Mouse (Mus musculus) kidney, postnatal 36 days (tissue): ENCODE measurements around the gene B830017H08Rik.

Source experiments
- DNase-seq, 2 experiments: peaks; one replicate each; pipeline ENCODE4 v3.0.0; 2021 to 2022; ENCODE audit warnings: mixed read lengths in 2 of 2

B830017H08Rik gene

DNA sequence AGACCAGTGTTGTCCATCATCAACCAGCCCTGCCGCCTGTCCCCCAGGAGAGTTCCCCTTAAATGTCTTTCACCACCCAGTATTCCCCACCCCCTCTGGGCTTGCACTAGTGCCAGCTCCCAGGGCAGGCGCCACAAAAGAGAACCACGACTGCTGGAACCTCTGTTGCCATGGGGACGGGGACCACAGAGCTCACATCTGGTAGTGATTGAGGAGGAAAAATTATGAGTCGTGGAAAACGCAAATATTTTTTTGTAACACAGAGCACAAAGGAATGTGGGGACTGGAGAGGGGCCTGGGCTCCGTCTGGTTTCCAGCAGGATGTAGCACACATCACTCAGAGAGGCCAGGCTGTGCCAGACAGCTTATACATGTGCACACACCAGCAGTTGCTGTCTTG lies 23.2 kb upstream of the B830017H08Rik start:
- DNase-seq = no peak

DNA sequence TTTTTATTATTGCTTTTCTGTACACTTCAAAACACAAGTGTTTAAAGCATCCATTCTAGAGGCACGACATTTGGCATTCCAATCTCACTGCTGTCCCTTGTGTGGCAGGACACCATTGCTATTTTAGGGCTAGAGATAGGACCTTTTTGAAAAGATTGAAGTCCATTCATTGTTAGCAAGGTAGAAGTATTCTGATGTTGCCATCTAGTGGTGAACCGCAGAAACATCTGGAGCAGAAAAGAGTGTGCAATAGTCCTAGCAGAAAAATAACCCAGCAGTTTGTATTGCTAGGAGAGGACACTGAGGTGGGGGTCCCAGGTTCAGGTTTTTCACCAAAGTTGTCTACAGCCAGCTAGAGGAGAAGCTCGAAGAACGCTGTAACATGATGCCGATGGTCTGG lies 20.8 kb upstream of the B830017H08Rik start:
- peak; percentile 48 to 54 for DNase-seq

GRCm38 (mm10) chr16:17813173-17813572 lies 19.7 kb upstream of the B830017H08Rik start:
- DNase-seq = no peak

GRCm38 (mm10) chr16:17815411-17816402 lies 17.2 kb upstream of the B830017H08Rik start:
- DNase-seq = peak; percentile 62 to 82

GRCm38 (mm10) chr16:17816528-17816927 lies 16.4 kb upstream of the B830017H08Rik start:
- DNase-seq = no peak

DNA sequence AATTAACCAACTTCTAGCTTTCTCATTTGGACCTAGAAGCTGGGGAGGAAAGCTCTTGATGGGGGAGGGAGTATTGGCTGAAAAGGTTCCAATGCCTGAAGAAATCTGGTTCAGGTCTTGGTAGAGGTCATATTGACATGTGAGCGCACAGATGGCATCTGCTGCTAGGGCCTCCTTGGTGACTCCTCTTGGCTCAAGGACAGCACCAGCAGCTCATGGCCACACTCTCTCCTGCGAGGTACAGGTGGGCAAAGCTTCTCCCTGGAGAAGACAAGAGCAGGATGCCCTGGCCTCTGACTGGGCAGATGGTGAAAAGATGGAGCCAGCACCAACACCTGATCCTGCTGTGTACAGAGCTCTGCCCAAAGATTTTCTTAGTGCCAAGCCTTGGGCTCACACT lies 6.4 kb upstream of the B830017H08Rik start:
- DNase-seq = no peak

DNA sequence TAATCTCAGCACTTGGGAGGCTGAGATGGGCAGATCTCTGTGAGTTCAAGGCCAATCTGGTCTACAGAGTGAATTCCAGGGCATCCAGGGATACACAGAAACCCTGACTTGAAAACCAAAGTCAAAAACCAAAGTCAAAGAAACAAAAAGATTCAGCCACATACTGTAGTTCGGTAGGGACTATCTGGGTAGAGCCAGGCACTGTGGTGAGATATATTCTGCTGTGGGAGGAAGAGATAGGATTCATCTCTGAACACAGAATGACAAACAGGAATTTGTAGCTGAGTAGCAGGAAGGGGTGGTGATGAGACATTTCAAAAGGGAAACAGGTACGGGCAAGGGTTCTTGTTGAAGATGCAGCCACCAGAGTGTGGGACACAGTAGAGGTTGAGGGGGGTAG lies 4.7 kb upstream of the B830017H08Rik start:
- no peak for DNase-seq

DNA sequence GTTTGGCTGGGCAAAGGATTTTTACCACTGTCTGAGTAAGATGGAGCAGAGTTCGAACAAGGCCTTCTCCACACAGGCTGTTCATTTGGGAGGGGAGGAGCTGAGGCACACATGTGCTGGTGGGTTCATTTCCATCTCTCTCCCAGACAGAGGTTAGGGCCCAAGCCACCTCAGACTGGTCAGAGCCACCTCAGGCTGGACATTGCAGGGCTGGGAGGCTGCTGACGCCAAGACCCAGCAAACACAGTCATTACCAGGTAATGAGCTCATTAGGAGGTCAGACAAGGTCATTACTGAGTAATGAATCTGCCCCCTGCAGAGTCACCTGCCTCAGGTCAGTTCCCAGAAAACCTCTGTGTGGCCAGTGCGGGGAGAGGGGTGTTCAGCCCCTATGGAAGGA lies 4.1 kb upstream of the B830017H08Rik start:
- DNase-seq = peak; percentile 76 to 80

DNA sequence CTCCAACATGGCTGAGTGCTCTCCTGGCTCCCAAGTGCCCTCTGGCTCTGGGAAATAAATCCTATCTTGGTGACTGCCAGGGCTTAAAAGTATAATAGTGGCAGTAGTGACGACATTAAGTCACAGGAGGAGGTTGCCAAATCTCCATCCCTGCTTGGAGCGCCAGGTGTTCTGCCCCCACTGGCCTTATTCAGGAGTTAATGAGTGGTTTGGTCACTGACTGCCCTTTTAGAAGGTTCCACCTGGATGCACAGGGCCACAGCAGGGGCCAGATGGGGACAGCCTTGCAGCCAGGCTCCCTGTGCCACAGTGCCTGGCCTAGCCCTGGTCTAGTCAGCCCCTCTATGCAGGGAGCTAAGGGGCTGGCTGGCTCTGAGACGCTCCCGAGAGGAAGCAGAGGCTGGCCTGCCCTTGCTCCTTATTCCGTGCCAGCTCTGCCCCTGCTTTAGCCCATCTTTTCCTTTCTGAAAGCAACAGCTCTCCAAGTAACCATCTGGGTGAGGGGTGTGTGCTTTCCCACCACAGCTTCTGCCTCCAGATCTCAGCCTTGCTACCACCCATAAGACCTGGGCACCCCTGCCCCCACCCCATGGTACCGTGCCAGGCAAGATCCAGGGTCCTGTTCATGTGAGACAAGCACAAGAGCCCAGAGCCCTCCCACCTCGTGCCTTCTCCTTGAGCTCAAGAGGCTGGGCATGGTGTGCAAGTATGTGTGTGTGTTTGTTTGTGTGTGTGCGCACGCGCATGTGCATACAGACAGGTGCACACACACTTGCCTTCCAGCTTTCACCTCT lies 2.3 kb upstream of the B830017H08Rik start:
- DNase-seq = peak; percentile 56 to 72

- DNase-seq = no peak
These were observed 1.1 kb upstream of the B830017H08Rik start for GRCm38 (mm10) chr16:17831781-17832180.

DNA sequence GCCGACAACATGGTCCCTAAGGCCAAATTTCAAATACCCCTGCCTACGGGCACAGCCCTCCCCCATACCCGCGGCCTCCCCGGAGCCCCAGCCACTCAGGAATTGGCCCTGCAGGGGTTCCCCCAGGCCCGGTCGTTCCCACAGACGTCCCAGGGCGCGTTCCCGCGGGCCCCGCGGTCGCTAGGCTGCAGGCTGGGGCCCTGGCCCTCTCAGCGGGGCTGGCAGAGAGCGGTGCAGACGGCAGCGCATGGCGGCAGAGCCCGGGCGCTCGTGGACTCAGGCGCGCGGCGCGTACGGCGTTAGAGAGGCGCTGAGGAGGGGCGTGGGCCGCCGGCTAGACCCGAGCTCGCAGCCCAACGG lies 380 bp downstream of the B830017H08Rik start:
- DNase-seq = no peak

DNA sequence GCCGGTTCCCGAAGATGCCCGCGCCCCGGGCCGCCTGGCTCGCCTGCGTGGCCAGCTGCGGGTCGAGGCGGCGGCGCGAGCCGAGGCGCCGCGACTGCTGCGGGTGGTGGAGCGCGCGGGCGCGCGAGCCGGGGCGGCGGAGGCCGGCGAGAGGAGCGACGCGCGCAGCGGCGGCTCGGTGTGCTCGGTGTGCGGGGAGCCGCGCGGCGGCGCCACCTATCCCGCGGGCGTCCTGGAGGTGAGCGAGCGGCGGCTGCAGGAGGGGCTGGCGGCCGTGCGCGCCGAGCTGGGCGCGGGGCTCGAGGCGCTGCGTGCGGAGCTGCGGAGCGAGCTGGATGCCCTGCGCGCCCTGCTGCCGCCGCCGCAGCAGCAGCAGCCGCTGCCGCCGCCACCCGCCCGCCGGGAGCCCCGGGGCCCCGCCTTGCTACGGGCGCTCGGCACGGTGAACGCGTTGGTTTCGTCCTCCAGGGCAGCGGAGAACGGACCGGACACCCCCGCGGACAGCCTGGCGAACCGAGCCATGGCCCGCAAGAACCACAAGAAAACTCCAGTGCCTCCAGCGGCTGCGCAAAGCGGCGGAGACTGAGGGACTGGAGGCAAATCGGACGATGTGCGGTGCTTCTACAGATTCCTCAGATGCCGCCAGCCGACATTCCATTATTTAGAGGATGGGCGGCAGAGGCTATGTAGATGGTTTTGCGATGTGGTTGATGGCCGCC lies 919 bp downstream of the B830017H08Rik start:
- DNase-seq = peak in 1 of 2 experiments; percentile 36

- no peak for DNase-seq
These were observed 1.6 kb downstream of the B830017H08Rik start for GRCm38 (mm10) chr16:17834543-17834942.

- DNase-seq = peak in 1 of 2 experiments; percentile 41
These were observed 2.6 kb downstream of the B830017H08Rik start for GRCm38 (mm10) chr16:17835481-17835880.

DNA sequence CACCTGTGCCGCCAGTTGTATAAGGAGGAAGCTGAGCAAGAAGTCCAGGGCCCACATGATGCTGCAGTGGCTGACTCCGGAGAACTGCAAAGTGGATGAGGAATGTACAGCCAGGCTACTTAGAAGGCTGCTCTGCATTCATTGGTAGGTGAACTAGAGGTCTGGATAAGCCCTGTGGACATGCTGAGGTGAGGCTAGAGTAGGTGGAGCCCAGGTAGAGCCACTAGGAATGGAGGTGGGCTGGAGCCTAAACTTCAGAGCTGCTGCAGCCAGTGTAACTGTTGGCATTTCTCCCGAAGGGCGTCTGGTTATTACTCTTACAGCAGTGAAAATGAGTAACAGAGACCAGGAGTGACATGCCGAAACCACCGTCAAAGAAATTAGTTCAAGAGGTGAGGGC lies 5.1 kb downstream of the B830017H08Rik start, which contains the start of gene Car15:
Gene Car15, minus strand, starts transcription at position 314 of the 400 bp plus-strand sequence.
- peak; percentile 35 to 48 for DNase-seq

- no peak for DNase-seq
These were observed 7.1 kb downstream of the B830017H08Rik start for GRCm38 (mm10) chr16:17839976-17840375.

DNA sequence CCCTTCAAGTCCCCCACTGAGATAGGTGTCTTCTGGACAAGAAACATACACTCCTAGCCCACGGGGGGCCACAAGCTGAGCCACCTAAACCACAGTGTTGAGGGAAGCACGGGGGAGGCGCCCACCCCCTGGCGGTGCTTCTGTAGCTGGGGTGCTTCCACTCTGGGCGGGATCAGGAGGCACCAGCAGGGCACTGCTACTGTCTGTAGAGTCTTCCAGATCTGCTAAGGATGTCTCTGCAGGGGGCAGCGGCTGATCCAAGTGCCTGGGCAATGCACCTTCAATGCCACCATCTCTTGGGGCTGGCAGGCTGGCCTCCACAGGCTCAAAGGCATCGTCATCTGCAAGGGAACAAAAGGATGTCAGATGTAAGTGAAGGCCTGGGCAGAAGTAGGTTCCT lies 9.5 kb downstream of the B830017H08Rik start:
- no peak for DNase-seq

DNA sequence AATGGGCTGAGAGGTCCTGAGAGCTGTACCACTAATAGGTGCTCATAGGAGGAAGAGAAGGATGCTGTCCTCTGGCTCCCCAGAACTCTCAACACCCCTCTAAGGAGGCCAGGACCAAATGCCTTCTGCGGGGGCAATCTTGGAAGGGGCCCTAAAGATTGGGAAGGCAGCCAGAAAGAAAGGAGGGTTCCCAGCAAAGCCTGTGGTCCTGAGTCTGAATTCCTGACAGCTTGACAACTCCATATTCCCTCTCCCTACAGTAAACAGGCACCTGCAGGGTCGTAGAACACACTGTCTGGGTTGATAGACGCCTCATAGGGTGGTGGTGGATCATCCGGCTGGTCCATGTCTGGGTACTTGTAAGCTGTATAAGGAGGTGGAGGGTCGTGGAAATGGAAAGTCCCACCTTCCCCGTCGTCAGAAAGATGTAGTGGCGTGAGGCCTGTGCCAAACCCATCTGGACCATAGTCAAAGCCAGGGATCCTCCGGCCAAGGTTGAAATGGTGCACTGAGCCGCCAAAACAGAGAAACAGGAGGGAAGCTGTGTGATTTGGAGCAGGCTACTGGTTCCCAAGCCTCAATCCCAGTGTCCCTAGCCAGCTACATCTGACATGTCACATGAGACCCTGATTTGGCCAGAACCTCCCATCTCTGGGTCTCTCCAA lies 10.9 kb downstream of the B830017H08Rik start:
- no peak for DNase-seq

- DNase-seq = no peak
These were observed 15.5 kb downstream of the B830017H08Rik start for GRCm38 (mm10) chr16:17848431-17848830.

- peak; percentile 48 to 55 for DNase-seq
These were observed 16.0 kb downstream of the B830017H08Rik start for GRCm38 (mm10) chr16:17848928-17849327.

- no peak for DNase-seq
These were observed 16.6 kb downstream of the B830017H08Rik start for GRCm38 (mm10) chr16:17849486-17849885.

DNA sequence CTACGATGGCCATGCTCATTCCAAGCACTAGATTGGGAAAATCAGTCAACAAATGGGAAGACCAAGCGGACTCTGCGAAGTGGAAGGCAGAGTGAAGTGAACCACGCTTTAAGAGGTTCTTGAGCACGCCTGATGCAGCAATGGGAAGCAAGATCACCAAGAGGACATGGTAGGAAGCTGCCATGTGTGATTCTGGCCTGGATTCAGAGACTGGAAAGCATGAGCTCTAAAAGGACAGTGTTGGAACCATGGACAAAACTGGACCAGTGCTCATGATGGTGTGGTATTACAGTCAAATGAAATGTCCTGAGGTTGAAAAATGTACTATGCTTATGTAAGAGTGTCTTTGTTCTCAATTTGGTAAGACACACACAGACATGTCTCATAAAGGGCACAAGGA lies 18.4 kb downstream of the B830017H08Rik start:
- DNase-seq = no peak
